8 mouse cellular contexts compared by ENCODE assay signal in the genomic region with DNA sequence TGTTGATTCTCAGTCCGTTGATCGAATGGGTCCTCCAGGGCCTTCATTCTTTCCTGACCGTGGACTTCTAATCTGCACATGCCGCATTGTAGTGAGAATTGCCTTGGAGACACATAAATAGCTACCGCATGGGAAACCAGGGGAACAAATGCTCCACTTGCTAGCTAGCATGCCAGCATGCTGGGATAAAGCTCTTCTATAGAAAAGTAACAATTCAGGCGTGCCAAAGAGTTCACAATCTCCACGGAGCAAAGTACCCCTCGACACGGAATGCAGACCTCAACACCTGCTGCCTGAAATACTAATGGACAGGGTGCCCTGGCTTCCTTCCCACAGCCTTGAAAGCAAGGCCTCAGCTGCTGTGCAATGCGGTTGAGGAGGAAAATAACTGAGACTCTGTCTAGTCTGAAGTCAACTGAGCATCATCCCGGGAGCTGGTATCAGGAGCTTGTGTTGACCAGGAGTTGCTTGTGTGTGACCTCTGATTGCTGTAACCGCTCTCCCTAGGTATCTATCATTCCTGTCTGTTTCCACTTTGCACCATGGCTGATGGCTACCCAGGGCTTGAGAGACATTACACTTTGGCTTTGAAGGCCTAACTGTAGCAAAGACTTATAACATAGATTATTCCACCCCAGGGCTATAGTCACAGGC.
DNase-seq lines count a peak whose midpoint lies in the region; ATAC-seq and TF ChIP-seq lines count a peak whose summit lies in the region.

No protein-coding gene starts in this region.

- 12% methylated on average over 12 of the region's 12 CpGs for WGBS in hindbrain, embryonic 16.5 days
- WGBS in midbrain, embryonic 14.5 days: 8% methylated on average over 12 of the region's 12 CpGs
- 88% methylated on average over 12 of the region's 12 CpGs for WGBS in limb, embryonic 10.5 days

- peak; percentile 63 to 67 for DNase-seq in adrenal gland, postnatal 36 days
- DNase-seq in cerebellum, postnatal 14 days: peak; percentile 33 to 48
- peak; percentile 79 for DNase-seq in midbrain, embryonic 14.5 days
- DNase-seq in gastrocnemius, adult 2 months: no peak
- DNase-seq in kidney, adult 9 months: no peak
- DNase-seq in limb, embryonic 10.5 days (ENCODE audit: low spot score): no peak
- no peak for DNase-seq in gastrocnemius, postnatal 14 days

- no peak overlapping the region for H3K4me2 ChIP-seq in hindbrain, embryonic 16.5 days (ENCODE audit: low read length)
- no peak overlapping the region for H3K4me2 ChIP-seq in midbrain, embryonic 14.5 days (ENCODE audit: low read length)

- H3K9me3 ChIP-seq in hindbrain, embryonic 16.5 days (ENCODE audit: control insufficient read depth, low read length): no peaks in the 10 kb centered on the region
- no peaks in the 10 kb centered on the region for H3K9me3 ChIP-seq in midbrain, embryonic 14.5 days (ENCODE audit: control insufficient read depth, low read length)
- H3K9me3 ChIP-seq in limb, embryonic 10.5 days (replicated peaks): no peaks in the 10 kb centered on the region

- H3K4me3 ChIP-seq in hindbrain, embryonic 16.5 days (ENCODE audit: low read length): no peak overlapping the region
- H3K4me3 ChIP-seq in midbrain, embryonic 14.5 days (replicated peaks; ENCODE audit: low read depth, low read length): no peak overlapping the region
- no peak overlapping the region for H3K4me3 ChIP-seq in gastrocnemius, adult 2 months
- no peak overlapping the region for H3K4me3 ChIP-seq in limb, embryonic 10.5 days

- H3K27me3 ChIP-seq in hindbrain, embryonic 16.5 days (replicated peaks; ENCODE audit: control insufficient read depth, insufficient read depth, low read length): no peaks in the 10 kb centered on the region
- H3K27me3 ChIP-seq in midbrain, embryonic 14.5 days (ENCODE audit: control insufficient read depth, insufficient read depth, low read length): no peaks in the 10 kb centered on the region; the same call in 1 of the 2 replicates
- H3K27me3 ChIP-seq in limb, embryonic 10.5 days (ENCODE audit: low read depth, poor library complexity, severe bottlenecking): no peaks in the 10 kb centered on the region

- H3K9ac ChIP-seq in hindbrain, embryonic 16.5 days (ENCODE audit: low read depth, low read length): no peak overlapping the region
- H3K9ac ChIP-seq in midbrain, embryonic 14.5 days (replicated peaks; ENCODE audit: low read length): no peak overlapping the region

- intact Hi-C loops in gastrocnemius, adult 2 months (cut with DNase I): no loop called here
- intact Hi-C loops in gastrocnemius, postnatal 14 days (cut with DNase I; ENCODE audit: low total_unique reads): no loop called here

- peak overlapping the region; percentile 66; the same call in 1 of the 2 replicates for H3K27ac ChIP-seq in hindbrain, embryonic 16.5 days (ENCODE audit: low read depth, low read length)
- no peak overlapping the region for H3K27ac ChIP-seq in midbrain, embryonic 14.5 days (replicated peaks; ENCODE audit: low read depth, low read length)
- H3K27ac ChIP-seq in gastrocnemius, adult 2 months: no peak overlapping the region
- no peak overlapping the region for H3K27ac ChIP-seq in limb, embryonic 10.5 days

- no peak for TF ChIP-seq CTCF in gastrocnemius, adult 2 months (IDR thresholded peaks at IDR 0.05)

- peak; percentile 94 for ATAC-seq in hindbrain, embryonic 16.5 days
- ATAC-seq in midbrain, embryonic 14.5 days (ENCODE audit: low FRiP score, low TSS enrichment): peak; percentile 85

- no peaks in the 10 kb centered on the region for H3K36me3 ChIP-seq in hindbrain, embryonic 16.5 days (ENCODE audit: control insufficient read depth, insufficient read depth, low read length)
- H3K36me3 ChIP-seq in midbrain, embryonic 14.5 days (ENCODE audit: control insufficient read depth, insufficient read depth, low read length): no peaks in the 10 kb centered on the region
- H3K36me3 ChIP-seq in limb, embryonic 10.5 days: no peaks in the 10 kb centered on the region

- peaks cover 3% of the 10 kb centered on the region; the same call in 1 of the 2 replicates for H3K4me1 ChIP-seq in hindbrain, embryonic 16.5 days (ENCODE audit: control insufficient read depth, insufficient read depth, low read depth, low read length)
- H3K4me1 ChIP-seq in midbrain, embryonic 14.5 days (ENCODE audit: control insufficient read depth, insufficient read depth, low read length): peaks cover 8% of the 10 kb centered on the region; the same call in 1 of the 2 replicates
- H3K4me1 ChIP-seq in limb, embryonic 10.5 days: peaks cover 5% of the 10 kb centered on the region; the same call in 1 of the 2 replicates

Comparison
In these comparisons a context has a peak if more than half of its experiments do, and no peak if none do; other contexts are left out.
1. DNase-seq: peak in adrenal gland, postnatal 36 days (2 of 2), cerebellum, postnatal 14 days (2 of 2) and midbrain, embryonic 14.5 days (single experiment); none in gastrocnemius, adult 2 months (single experiment), kidney, adult 9 months (single experiment), limb, embryonic 10.5 days (single experiment) and gastrocnemius, postnatal 14 days (single experiment).